Mouse (Mus musculus) liver, adult 2 months (tissue): ENCODE measurements around the gene Gnaq.

Experiments used
- CTCF ChIP-seq: fragments of 200-500 bp; IDR thresholded peaks from 2 replicates; pipeline ENCODE4 v1.5.1; 2011; ENCODE audit warnings: low read depth, low read length, control low read depth
- POLR2A ChIP-seq: fragments of 200-500 bp; IDR thresholded peaks from 2 replicates; pipeline ENCODE4 v1.6.1; 2011; ENCODE audit warnings: low read length, control low read depth; ENCODE audit not compliant: insufficient read depth; ENCODE audit errors: extremely low read depth

- TF ChIP-seq CTCF: no peak
- TF ChIP-seq POLR2A: no peak
These were observed 190.4 kb downstream of the Gnaq start for GRCm38 (mm10) chr19:16322986-16323385.
